In the genomic region with DNA sequence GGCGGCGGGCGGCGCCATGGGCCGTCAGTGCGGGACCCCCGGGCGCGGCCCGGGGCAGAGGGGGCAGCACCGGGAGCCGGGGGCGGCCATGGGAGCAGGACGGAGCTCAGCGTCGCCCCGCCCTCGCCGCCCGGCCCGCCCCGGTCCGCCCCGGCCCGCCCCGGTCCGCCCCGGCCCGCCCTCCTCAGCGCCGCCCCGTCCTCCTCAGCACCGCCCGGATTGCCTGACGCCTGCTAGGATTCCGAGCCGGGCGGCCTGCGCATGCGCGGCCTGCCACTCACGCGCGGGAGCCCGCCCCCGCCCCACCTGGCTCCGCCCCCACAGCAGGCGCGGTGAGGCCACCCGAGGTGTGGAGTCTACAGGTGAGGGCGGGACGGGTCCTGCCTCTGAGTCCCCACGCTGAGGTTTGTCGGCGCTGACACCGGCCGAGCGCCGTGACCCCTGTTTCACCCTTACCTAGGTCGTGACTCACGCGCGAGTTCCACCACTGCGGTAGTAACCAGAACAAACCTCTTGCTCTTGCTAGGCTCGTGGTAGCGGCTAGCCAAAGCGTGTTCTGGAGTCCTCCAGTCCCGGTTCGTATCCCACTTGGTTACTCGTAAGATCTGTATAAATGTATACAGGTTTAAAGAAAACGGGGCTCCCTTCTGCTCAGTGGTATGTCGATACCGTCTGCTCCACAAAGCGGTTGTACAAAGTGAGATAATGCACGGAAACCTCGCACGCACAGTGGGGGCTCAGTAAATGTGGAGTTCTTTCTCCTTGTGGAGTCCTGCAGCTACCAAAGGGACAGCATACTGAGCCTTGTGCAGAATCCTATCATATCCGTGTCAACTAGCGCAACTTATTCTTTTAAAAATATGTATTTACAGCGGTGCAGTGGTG, we compare ENCODE assay signal across 7 mouse cellular contexts. TPM values are rescaled to one million over a fixed set of nuclear protein-coding genes. Genes with fewer than 3 reads are reported as not detected.
DNase-seq lines count a peak whose midpoint lies in the region; ATAC-seq lines count a peak whose summit lies in the region.

A gene (minus strand): TSS at position 51 of the 885 bp plus-strand sequence.

- peak within 1 kb of the TSS; percentile 82 for H3K9ac ChIP-seq in embryonic facial prominence, embryonic 11.5 days (replicated peaks; ENCODE audit: low read length)
- H3K9ac ChIP-seq in limb, embryonic 11.5 days (ENCODE audit: low read length), result peak within 1 kb of the TSS; percentile 83
- H3K9ac ChIP-seq in midbrain, embryonic 14.5 days (replicated peaks; ENCODE audit: low read length), result peak within 1 kb of the TSS; percentile 63

- peak; percentile 92 for ATAC-seq in embryonic facial prominence, embryonic 11.5 days (replicated peaks; ENCODE audit: insufficient number of reproducible peaks, low FRiP score, low TSS enrichment, low read depth)
- peak; percentile 93 for ATAC-seq in limb, embryonic 11.5 days (ENCODE audit: insufficient number of reproducible peaks, low FRiP score, low TSS enrichment, low read depth)
- peak; percentile 95 for ATAC-seq in midbrain, embryonic 14.5 days (ENCODE audit: low FRiP score, low TSS enrichment)

- H3K27ac ChIP-seq in embryonic facial prominence, embryonic 11.5 days (replicated peaks; ENCODE audit: low read depth, low read length), result 0 out of 2 replicates have a peak within 1 kb of the TSS, but pooled peaks have one; percentile 35
- H3K27ac ChIP-seq in limb, embryonic 11.5 days (replicated peaks; ENCODE audit: low read depth, low read length), result peak within 1 kb of the TSS; percentile 8; the same call in 1 of the 2 replicates
- H3K27ac ChIP-seq in midbrain, embryonic 14.5 days (replicated peaks; ENCODE audit: low read depth, low read length), result 0 out of 2 replicates have a peak within 1 kb of the TSS, but pooled peaks have one; percentile 13

- peak; percentile 97 for DNase-seq in adrenal gland, postnatal 14 days
- DNase-seq in embryonic facial prominence, embryonic 11.5 days (ENCODE audit: low spot score), result peak; percentile 94
- peak; percentile 99 for DNase-seq in heart, adult 11 months
- DNase-seq in kidney, adult 18-20 months, result peak; percentile 94
- peak; percentile 92 for DNase-seq in limb, embryonic 11.5 days (ENCODE audit: low spot score)
- peak; percentile 97 for DNase-seq in midbrain, embryonic 14.5 days
- peak; percentile 92 for DNase-seq in spleen, adult 18-20 months

- no peaks in the 10 kb centered on the region; the same call in 1 of the 2 replicates for H3K27me3 ChIP-seq in embryonic facial prominence, embryonic 11.5 days (ENCODE audit: control insufficient read depth, insufficient read depth, low read length)
- H3K27me3 ChIP-seq in limb, embryonic 11.5 days (ENCODE audit: control insufficient read depth, insufficient read depth, low read length), result no peaks in the 10 kb centered on the region
- no peaks in the 10 kb centered on the region for H3K27me3 ChIP-seq in midbrain, embryonic 14.5 days (ENCODE audit: control insufficient read depth, insufficient read depth, low read length)

- peaks cover under 1% of the 10 kb centered on the region; the same call in 1 of the 2 replicates for H3K4me1 ChIP-seq in embryonic facial prominence, embryonic 11.5 days (ENCODE audit: control insufficient read depth, insufficient read depth, low read length)
- H3K4me1 ChIP-seq in limb, embryonic 11.5 days (ENCODE audit: control insufficient read depth, insufficient read depth, low read length), result peaks cover under 1% of the 10 kb centered on the region
- 0 out of 2 replicates have a peak, but pooled peaks cover 3% of the 10 kb centered on the region for H3K4me1 ChIP-seq in midbrain, embryonic 14.5 days (ENCODE audit: control insufficient read depth, insufficient read depth, low read length)

- no peaks in the 10 kb centered on the region for H3K9me3 ChIP-seq in embryonic facial prominence, embryonic 11.5 days (replicated peaks; ENCODE audit: control insufficient read depth, low read length)
- H3K9me3 ChIP-seq in limb, embryonic 11.5 days (ENCODE audit: control insufficient read depth, low read length), result no peaks in the 10 kb centered on the region
- H3K9me3 ChIP-seq in midbrain, embryonic 14.5 days (ENCODE audit: control insufficient read depth, low read length), result no peaks in the 10 kb centered on the region

- 3% methylated on average over 52 of the region's 80 CpGs for WGBS in embryonic facial prominence, embryonic 11.5 days
- whole genome bisulfite sequencing in limb, embryonic 11.5 days, result 4% methylated on average over 52 of the region's 80 CpGs
- WGBS in midbrain, embryonic 14.5 days, result 3% methylated on average over 66 of the region's 80 CpGs

- H3K4me3 ChIP-seq in embryonic facial prominence, embryonic 11.5 days (ENCODE audit: low read depth, low read length), result peak within 1 kb of the TSS; percentile 88
- H3K4me3 ChIP-seq in limb, embryonic 11.5 days (ENCODE audit: low read depth, low read length), result peak within 1 kb of the TSS; percentile 76
- peak within 1 kb of the TSS; percentile 72 for H3K4me3 ChIP-seq in midbrain, embryonic 14.5 days (replicated peaks; ENCODE audit: low read depth, low read length)

- peak within 1 kb of the TSS; percentile 76 for H3K4me2 ChIP-seq in embryonic facial prominence, embryonic 11.5 days (ENCODE audit: low read depth, low read length)
- H3K4me2 ChIP-seq in limb, embryonic 11.5 days (ENCODE audit: low read depth, severe bottlenecking), result peak within 1 kb of the TSS; percentile 83
- peak within 1 kb of the TSS; percentile 77 for H3K4me2 ChIP-seq in midbrain, embryonic 14.5 days (ENCODE audit: low read length)

- H3K36me3 ChIP-seq in embryonic facial prominence, embryonic 11.5 days (replicated peaks; ENCODE audit: control insufficient read depth, insufficient read depth, low read depth, low read length), result no peaks in the 10 kb centered on the region
- H3K36me3 ChIP-seq in limb, embryonic 11.5 days (ENCODE audit: control insufficient read depth, insufficient read depth, low read length), result no peaks in the 10 kb centered on the region
- H3K36me3 ChIP-seq in midbrain, embryonic 14.5 days (ENCODE audit: control insufficient read depth, insufficient read depth, low read length), result no peaks in the 10 kb centered on the region

RNA-seq across cellular contexts. Expression of the gene that starts here (rescaled TPM):
- total RNA-seq in adrenal gland, postnatal 14 days (2021), result 17.2 and 19.8 TPM in 2 replicates
- 7.1 and 8.2 TPM in 2 replicates for polyA plus RNA-seq in embryonic facial prominence, embryonic 11.5 days (2014; fragmentation: Nextera tagmentation; extraction: Ambion mirVana)
- 10.3 and 13.6 TPM in 2 replicates for polyA plus RNA-seq in limb, embryonic 11.5 days (2014; fragmentation: Nextera tagmentation; extraction: Ambion mirVana)
- 3.5 and 3.8 TPM in 2 replicates for polyA plus RNA-seq in midbrain, embryonic 14.5 days (2014; fragmentation: Nextera tagmentation; extraction: Ambion mirVana)

Comparison
In these comparisons a context has a peak if more than half of its experiments do, and no peak if none do; other contexts are left out.
1. Peak in every context shown above with its lines: DNase-seq, ATAC-seq, H3K4me3 ChIP-seq and H3K27ac ChIP-seq.